Mouse (Mus musculus): ENCODE results near the gene Sh3rf1. TPM values are rescaled to one million over a fixed set of nuclear protein-coding genes. Genes with fewer than 3 reads are reported as not detected.

Gene Sh3rf1
- total RNA-seq, 2 experiments from 2014 or later = 0.14 to 1.8 TPM

DNA sequence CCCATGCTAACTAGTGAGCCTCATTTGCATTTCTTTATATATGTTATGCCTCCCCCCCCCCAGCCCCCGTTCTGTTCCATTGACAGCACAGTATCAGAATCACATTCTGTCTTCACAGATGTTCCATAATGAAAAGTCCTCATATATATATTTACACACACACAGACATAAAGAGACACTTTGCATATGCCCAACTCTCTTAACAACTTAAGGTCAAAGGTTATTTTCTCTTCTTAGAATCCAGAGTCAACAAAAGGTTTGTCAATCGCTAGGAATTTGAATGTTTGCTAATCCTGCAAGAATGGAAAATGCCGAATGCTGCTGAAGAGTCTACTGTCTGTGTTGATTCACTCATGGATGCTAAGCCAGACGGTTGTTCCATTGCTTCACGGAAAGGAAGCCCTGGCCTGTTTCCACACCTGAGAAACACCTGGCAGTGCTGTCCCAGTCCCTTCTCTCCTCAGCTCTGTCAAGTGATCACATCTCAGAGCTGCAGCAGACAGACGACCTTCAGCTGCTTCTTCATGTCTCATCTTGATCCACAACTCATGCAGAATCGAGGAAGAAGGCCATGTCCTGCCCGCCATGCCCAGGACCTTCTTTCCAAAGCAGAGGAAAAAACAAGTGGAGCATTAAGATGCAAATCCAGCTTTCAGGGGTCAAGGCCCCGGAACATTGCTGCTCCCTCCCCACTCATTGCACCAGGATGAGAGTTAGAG lies 213.1 kb downstream of the Sh3rf1 start:
- ATAC-seq (replicated peaks; ENCODE audit: low FRiP score, low TSS enrichment, poor library complexity, severe bottlenecking) = no peak

DNA sequence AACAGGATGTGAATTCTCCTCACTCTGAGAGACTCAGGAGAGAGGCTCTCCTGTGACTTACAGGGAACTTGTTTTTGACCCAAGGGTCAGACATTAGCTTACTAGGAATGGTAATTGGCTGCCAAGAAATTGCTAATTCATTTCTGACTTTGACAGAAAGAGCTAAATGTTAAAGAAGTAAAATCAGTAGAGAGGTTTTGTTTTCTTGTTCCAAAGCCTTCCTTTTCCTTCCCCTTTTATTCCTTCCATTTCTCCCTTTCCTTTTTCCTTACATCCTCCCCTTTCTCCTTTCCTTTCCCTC lies 213.6 kb downstream of the Sh3rf1 start:
- ATAC-seq (replicated peaks; ENCODE audit: low FRiP score, low TSS enrichment, poor library complexity, severe bottlenecking) = no peak

DNA sequence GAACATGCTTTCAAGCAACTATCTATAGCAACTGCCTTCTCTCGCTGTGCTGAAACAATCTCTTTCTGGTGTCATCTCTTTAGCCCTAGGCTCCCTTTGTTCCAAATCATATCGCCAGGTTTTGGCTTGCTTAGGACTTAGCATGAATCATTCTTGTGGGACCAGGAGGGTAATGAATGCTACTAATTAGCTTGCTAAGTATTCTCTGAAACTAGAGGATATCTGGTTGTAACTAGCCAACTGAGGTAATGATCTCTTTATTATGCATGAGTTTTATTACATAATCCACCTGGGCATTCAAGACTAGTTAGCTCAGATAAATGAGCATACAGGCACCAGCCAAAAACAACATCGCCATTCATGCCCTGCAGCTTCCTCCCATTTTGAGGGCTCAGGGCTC lies 219.3 kb downstream of the Sh3rf1 start:
- ATAC-seq (replicated peaks; ENCODE audit: low FRiP score, low TSS enrichment, poor library complexity, severe bottlenecking) = no peak

DNA sequence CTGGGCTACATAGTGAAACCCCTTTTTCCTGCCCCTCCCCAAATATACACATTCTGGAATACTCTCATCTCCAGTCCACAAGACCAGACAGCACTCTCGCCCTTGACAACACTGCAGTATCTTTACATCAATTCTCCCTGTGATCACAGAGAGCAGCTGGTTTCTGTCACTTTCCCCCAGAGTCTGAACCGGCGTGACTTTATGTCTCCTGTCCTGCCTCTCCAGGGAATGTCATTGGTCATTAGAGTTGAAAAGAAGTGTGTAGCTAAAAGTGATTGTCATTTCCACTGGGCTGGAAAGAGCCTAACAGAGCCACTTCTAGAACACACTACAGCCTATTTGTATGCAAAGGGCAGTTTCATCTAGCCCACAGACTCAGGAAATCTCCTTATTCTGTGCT lies 220.7 kb downstream of the Sh3rf1 start:
- ATAC-seq (replicated peaks; ENCODE audit: low FRiP score, low TSS enrichment, poor library complexity, severe bottlenecking) = no peak

Other genes starting within 250 kb of the Sh3rf1 start
- gene Clcn3, start 240.6 kb upstream of the Sh3rf1 start, total RNA-seq (2014; fragmentation: Nextera tagmentation) = 47.2 and 56.3 TPM in 2 replicates
- 58.1 and 66.9 TPM in 2 replicates for gene Clcn3, start 240.6 kb upstream of the Sh3rf1 start, total RNA-seq (2017)
- gene Nek1, start 230.7 kb upstream of the Sh3rf1 start, total RNA-seq (2014; fragmentation: Nextera tagmentation) = 23.0 and 23.9 TPM in 2 replicates
- gene Nek1, start 230.7 kb upstream of the Sh3rf1 start, total RNA-seq (2017) = 23.8 and 29.0 TPM in 2 replicates

All from megakaryocyte-erythroid progenitor cell, adult 5-6 weeks (primary cell).